Mouse (Mus musculus) layer of hippocampus, postnatal 36 days (tissue): ENCODE measurements around the gene Zranb3. TPM values are rescaled to one million over a fixed set of nuclear protein-coding genes. Genes with fewer than 3 reads are reported as not detected.
"Not testable (repeated sequence)": the region's sequence is repeated elsewhere in the genome, so short reads cannot be mapped to it uniquely, and the experiment has no call there.

Source experiments
- DNase-seq, 2 experiments: peaks; one replicate each; pipeline ENCODE4 v3.0.0; 2022
- total RNA-seq, 2 experiments: library from RNA; stranded (reverse); gene quantifications; 2 replicates each; pipeline ENCODE4 v1.2.3; 2021

Gene Zranb3
- total RNA-seq, 2 experiments from 2014 or later: 5.8 to 7.2 TPM

- DNase-seq: no peak
These were observed 113.5 kb downstream of the Zranb3 start for GRCm38 (mm10) chr1:127989387-127989786.

- DNase-seq: no peak
These were observed 114.6 kb downstream of the Zranb3 start for GRCm38 (mm10) chr1:127988246-127988645.

- DNase-seq: no peak
These were observed 117.5 kb downstream of the Zranb3 start for GRCm38 (mm10) chr1:127985391-127985790.

GRCm38 (mm10) chr1:127983274-127983993 lies 119.4 kb downstream of the Zranb3 start:
- no peak for DNase-seq

- DNase-seq: no peak
These were observed 120.6 kb downstream of the Zranb3 start for GRCm38 (mm10) chr1:127982268-127982667.

GRCm38 (mm10) chr1:127980911-127981559 lies 121.8 kb downstream of the Zranb3 start:
- DNase-seq: no peak

- no peak for DNase-seq
These were observed 124.7 kb downstream of the Zranb3 start for GRCm38 (mm10) chr1:127978125-127978524.

- DNase-seq: no peak
These were observed 126.7 kb downstream of the Zranb3 start for GRCm38 (mm10) chr1:127976106-127976505.

GRCm38 (mm10) chr1:127975676-127976075 lies 127.2 kb downstream of the Zranb3 start:
- DNase-seq: no peak

GRCm38 (mm10) chr1:127974082-127974481 lies 128.8 kb downstream of the Zranb3 start:
- DNase-seq: no peak

GRCm38 (mm10) chr1:127970870-127971269 lies 132.0 kb downstream of the Zranb3 start:
- DNase-seq: no peak

- no peak for DNase-seq
These were observed 139.5 kb downstream of the Zranb3 start for GRCm38 (mm10) chr1:127963326-127963725.

- no peak for DNase-seq
These were observed 141.7 kb downstream of the Zranb3 start for GRCm38 (mm10) chr1:127961140-127961539.

- no peak for DNase-seq
These were observed 143.5 kb downstream of the Zranb3 start for GRCm38 (mm10) chr1:127959312-127959718.

GRCm38 (mm10) chr1:127958801-127959200 lies 144.0 kb downstream of the Zranb3 start:
- DNase-seq: no peak

GRCm38 (mm10) chr1:127956524-127956923 lies 146.3 kb downstream of the Zranb3 start:
- DNase-seq: no peak

GRCm38 (mm10) chr1:127954800-127955199 lies 148.0 kb downstream of the Zranb3 start:
- DNase-seq: no peak

GRCm38 (mm10) chr1:127954198-127954597 lies 148.6 kb downstream of the Zranb3 start:
- not testable (repeated sequence) for DNase-seq

- no peak for DNase-seq
These were observed 150.6 kb downstream of the Zranb3 start for GRCm38 (mm10) chr1:127952276-127952675.

- DNase-seq: no peak
These were observed 154.1 kb downstream of the Zranb3 start for GRCm38 (mm10) chr1:127948748-127949147.

GRCm38 (mm10) chr1:127946615-127947249 lies 156.1 kb downstream of the Zranb3 start:
- no peak for DNase-seq

- DNase-seq: no peak
These were observed 156.9 kb downstream of the Zranb3 start for GRCm38 (mm10) chr1:127945696-127946575.

- no peak for DNase-seq
These were observed 159.3 kb downstream of the Zranb3 start for GRCm38 (mm10) chr1:127943516-127943915.
